Mouse (Mus musculus): ENCODE data around the gene Gys1.
"Not testable (repeated sequence)": the region's sequence is repeated elsewhere in the genome, so short reads cannot be mapped to it uniquely, and the experiment has no call there.

Gene Gys1

GRCm38 (mm10) chr7:45457204-45458060 lies 22.8 kb downstream of the Gys1 start:
- DNase-seq = peak; percentile 19

- peak; percentile 90 for DNase-seq
These were observed 24.3 kb downstream of the Gys1 start for GRCm38 (mm10) chr7:45458748-45459563.

- DNase-seq = peak; percentile 100
These were observed 25.0 kb downstream of the Gys1 start, which contains the start of gene Ftl1 for GRCm38 (mm10) chr7:45459564-45460140. TSS of gene Ftl1 (minus strand) at chr7:45459884.

GRCm38 (mm10) chr7:45460377-45460776 lies 25.7 kb downstream of the Gys1 start:
- DNase-seq = no peak

- peak; percentile 64 for DNase-seq
These were observed 26.2 kb downstream of the Gys1 start for GRCm38 (mm10) chr7:45460860-45461314.

GRCm38 (mm10) chr7:45461326-45461725 lies 26.7 kb downstream of the Gys1 start:
- DNase-seq = peak; percentile 57

GRCm38 (mm10) chr7:45461781-45462180 lies 27.1 kb downstream of the Gys1 start:
- no peak for DNase-seq

- no peak for DNase-seq
These were observed 27.7 kb downstream of the Gys1 start for GRCm38 (mm10) chr7:45462325-45462724.

GRCm38 (mm10) chr7:45462868-45463267 lies 28.2 kb downstream of the Gys1 start:
- not testable (repeated sequence) for DNase-seq

GRCm38 (mm10) chr7:45463987-45464778 lies 29.5 kb downstream of the Gys1 start:
- DNase-seq = no peak

GRCm38 (mm10) chr7:45465112-45465511 lies 30.5 kb downstream of the Gys1 start:
- DNase-seq = no peak

- DNase-seq = no peak
These were observed 30.9 kb downstream of the Gys1 start for GRCm38 (mm10) chr7:45465549-45465948.

- peak; percentile 98 for DNase-seq
These were observed 31.8 kb downstream of the Gys1 start, which contains the start of gene Bax for GRCm38 (mm10) chr7:45466283-45467089. TSS of gene Bax (minus strand) at chr7:45466898.

GRCm38 (mm10) chr7:45467090-45467670 lies 32.5 kb downstream of the Gys1 start:
- no peak for DNase-seq

- peak; percentile 71 for DNase-seq
These were observed 36.2 kb downstream of the Gys1 start for GRCm38 (mm10) chr7:45470869-45471268.

- peak; percentile 51 for DNase-seq
These were observed 40.8 kb downstream of the Gys1 start for GRCm38 (mm10) chr7:45475291-45475969.

- no peak for DNase-seq
These were observed 41.8 kb downstream of the Gys1 start for GRCm38 (mm10) chr7:45476453-45476852.

- DNase-seq = peak; percentile 72
These were observed 42.4 kb downstream of the Gys1 start for GRCm38 (mm10) chr7:45477003-45477402.

GRCm38 (mm10) chr7:45478774-45479173 lies 44.1 kb downstream of the Gys1 start:
- DNase-seq = no peak

- DNase-seq = not testable (repeated sequence)
These were observed 45.7 kb downstream of the Gys1 start for GRCm38 (mm10) chr7:45480310-45480709.
